Mouse (Mus musculus): ENCODE data around the gene Fcgrt. TPM values are rescaled to one million over a fixed set of nuclear protein-coding genes. Genes with fewer than 3 reads are reported as not detected.

The Fcgrt gene
- polyA plus RNA-seq, 1 experiment from 2014 or later = 42.6 TPM

MicroRNA genes within 50 kb of the gene (microRNA counts, 519-probe panel; counts per million panel counts)
- microRNA mmu-miR-150 = 8,513 counts per million, percentile 98 among the panel's probes with 10 or more counts

Small RNA genes lying within 50 kb of the gene (microRNA-seq; reads per million reads assigned to microRNA genes)
- gene Mir150 (ENCODE audit: borderline number of aligned reads) (2,109 reads per million, percentile 78 among the genes with 10 or more reads in this experiment), gene Mir5121 (ENCODE audit: borderline number of aligned reads) (91.1 reads per million, percentile 44 among the genes with 10 or more reads in this experiment)

Other genes with a start within 250 kb of the Fcgrt start
- 61.8 and 63.4 TPM in 2 replicates for gene Pnkp, start 246.7 kb downstream of the Fcgrt start, polyA plus RNA-seq (2015; fragmentation: Nextera tagmentation; extraction: Ambion mirVana)
- 147 and 158 TPM in 2 replicates for gene Ptov1, start 234.1 kb downstream of the Fcgrt start, polyA plus RNA-seq (2015; fragmentation: Nextera tagmentation; extraction: Ambion mirVana)
- 59.0 and 60.0 TPM in 2 replicates for gene Med25, start 211.1 kb downstream of the Fcgrt start, polyA plus RNA-seq (2015; fragmentation: Nextera tagmentation; extraction: Ambion mirVana)
- 13.2 and 13.8 TPM in 2 replicates for gene Fuz, start 207.8 kb downstream of the Fcgrt start, polyA plus RNA-seq (2015; fragmentation: Nextera tagmentation; extraction: Ambion mirVana)
- gene Ap2a1, start 174.4 kb downstream of the Fcgrt start, polyA plus RNA-seq (2015; fragmentation: Nextera tagmentation; extraction: Ambion mirVana) = 34.5 and 37.5 TPM in 2 replicates
- 0.23 and 0.25 TPM in 2 replicates for gene Tsks, start 160.6 kb downstream of the Fcgrt start, polyA plus RNA-seq (2015; fragmentation: Nextera tagmentation; extraction: Ambion mirVana)
- 1.2 and 2.0 TPM in 2 replicates for gene Cpt1c, start 129.0 kb downstream of the Fcgrt start, polyA plus RNA-seq (2015; fragmentation: Nextera tagmentation; extraction: Ambion mirVana)
- gene Prmt1, start 117.3 kb downstream of the Fcgrt start, polyA plus RNA-seq (2015; fragmentation: Nextera tagmentation; extraction: Ambion mirVana) = 364 and 365 TPM in 2 replicates
- gene Irf3, start 106.2 kb downstream of the Fcgrt start, polyA plus RNA-seq (2015; fragmentation: Nextera tagmentation; extraction: Ambion mirVana) = 138 and 145 TPM in 2 replicates
- 66.6 and 68.8 TPM in 2 replicates for gene Bcl2l12, start 105.1 kb downstream of the Fcgrt start, polyA plus RNA-seq (2015; fragmentation: Nextera tagmentation; extraction: Ambion mirVana)
- 19.6 and 20.1 TPM in 2 replicates for gene Scaf1, start 87.5 kb downstream of the Fcgrt start, polyA plus RNA-seq (2015; fragmentation: Nextera tagmentation; extraction: Ambion mirVana)
- 35.8 and 37.0 TPM in 2 replicates for gene Rras, start 85.9 kb downstream of the Fcgrt start, polyA plus RNA-seq (2015; fragmentation: Nextera tagmentation; extraction: Ambion mirVana)
- 7.6 and 9.0 TPM in 2 replicates for gene Prr12, start 51.0 kb downstream of the Fcgrt start, polyA plus RNA-seq (2015; fragmentation: Nextera tagmentation; extraction: Ambion mirVana)
- gene Nosip, start 41.4 kb downstream of the Fcgrt start, polyA plus RNA-seq (2015; fragmentation: Nextera tagmentation; extraction: Ambion mirVana) = 84.4 and 86.3 TPM in 2 replicates
- 9.9 and 10.0 TPM in 2 replicates for gene Prrg2, start 41.2 kb downstream of the Fcgrt start, polyA plus RNA-seq (2015; fragmentation: Nextera tagmentation; extraction: Ambion mirVana)
- gene Rcn3, start 11.6 kb downstream of the Fcgrt start, polyA plus RNA-seq (2015; fragmentation: Nextera tagmentation; extraction: Ambion mirVana) = 41.4 and 41.8 TPM in 2 replicates
- 2,260 and 2,287 TPM in 2 replicates for gene Rps11, start 20.6 kb upstream of the Fcgrt start, polyA plus RNA-seq (2015; fragmentation: Nextera tagmentation; extraction: Ambion mirVana)
- 2,581 and 2,590 TPM in 2 replicates for gene Rpl13a, start 24.9 kb upstream of the Fcgrt start, polyA plus RNA-seq (2015; fragmentation: Nextera tagmentation; extraction: Ambion mirVana)
- gene Gm45713, start 32.4 kb upstream of the Fcgrt start, polyA plus RNA-seq (2015; fragmentation: Nextera tagmentation; extraction: Ambion mirVana) = 1.5 and 2.2 TPM in 2 replicates
- 21.5 and 24.5 TPM in 2 replicates for gene Flt3l, start 32.6 kb upstream of the Fcgrt start, polyA plus RNA-seq (2015; fragmentation: Nextera tagmentation; extraction: Ambion mirVana)
- gene Pih1d1, start 50.5 kb upstream of the Fcgrt start, polyA plus RNA-seq (2015; fragmentation: Nextera tagmentation; extraction: Ambion mirVana) = 88.2 and 93.1 TPM in 2 replicates
- gene Aldh16a1, start 50.7 kb upstream of the Fcgrt start, polyA plus RNA-seq (2015; fragmentation: Nextera tagmentation; extraction: Ambion mirVana) = 41.6 and 43.3 TPM in 2 replicates
- gene Slc17a7, start 60.1 kb upstream of the Fcgrt start, polyA plus RNA-seq (2015; fragmentation: Nextera tagmentation; extraction: Ambion mirVana) = 0.06 TPM in 1 of 2 replicates, not detected in the other
- gene Gfy, start 75.7 kb upstream of the Fcgrt start, polyA plus RNA-seq (2015; fragmentation: Nextera tagmentation; extraction: Ambion mirVana) = not detected in 2 replicates
- not detected in 2 replicates for gene Pth2, start 77.1 kb upstream of the Fcgrt start, polyA plus RNA-seq (2015; fragmentation: Nextera tagmentation; extraction: Ambion mirVana)
- gene Ccdc155, start 101.0 kb upstream of the Fcgrt start, polyA plus RNA-seq (2015; fragmentation: Nextera tagmentation; extraction: Ambion mirVana) = 0.20 and 0.37 TPM in 2 replicates
- gene Dkkl1, start 108.3 kb upstream of the Fcgrt start, polyA plus RNA-seq (2015; fragmentation: Nextera tagmentation; extraction: Ambion mirVana) = 5.1 and 7.6 TPM in 2 replicates
- 4.8 and 5.1 TPM in 2 replicates for gene Tead2, start 111.9 kb upstream of the Fcgrt start, polyA plus RNA-seq (2015; fragmentation: Nextera tagmentation; extraction: Ambion mirVana)
- gene Cd37, start 135.3 kb upstream of the Fcgrt start, polyA plus RNA-seq (2015; fragmentation: Nextera tagmentation; extraction: Ambion mirVana) = 143 and 146 TPM in 2 replicates
- 0.17 TPM in 1 of 2 replicates, not detected in the other for gene Slc6a16, start 137.2 kb upstream of the Fcgrt start, polyA plus RNA-seq (2015; fragmentation: Nextera tagmentation; extraction: Ambion mirVana)
- gene Slc6a21, start 173.7 kb upstream of the Fcgrt start, polyA plus RNA-seq (2015; fragmentation: Nextera tagmentation; extraction: Ambion mirVana) = 0.08 TPM in 1 of 2 replicates, not detected in the other
- 4.9 and 5.2 TPM in 2 replicates for gene Trpm4, start 229.9 kb upstream of the Fcgrt start, polyA plus RNA-seq (2015; fragmentation: Nextera tagmentation; extraction: Ambion mirVana)
- gene Hrc, start 231.4 kb upstream of the Fcgrt start, polyA plus RNA-seq (2015; fragmentation: Nextera tagmentation; extraction: Ambion mirVana) = 0.08 and 0.09 TPM in 2 replicates